Comparison of ENCODE assay signal across 8 mouse cellular contexts in the genomic region with DNA sequence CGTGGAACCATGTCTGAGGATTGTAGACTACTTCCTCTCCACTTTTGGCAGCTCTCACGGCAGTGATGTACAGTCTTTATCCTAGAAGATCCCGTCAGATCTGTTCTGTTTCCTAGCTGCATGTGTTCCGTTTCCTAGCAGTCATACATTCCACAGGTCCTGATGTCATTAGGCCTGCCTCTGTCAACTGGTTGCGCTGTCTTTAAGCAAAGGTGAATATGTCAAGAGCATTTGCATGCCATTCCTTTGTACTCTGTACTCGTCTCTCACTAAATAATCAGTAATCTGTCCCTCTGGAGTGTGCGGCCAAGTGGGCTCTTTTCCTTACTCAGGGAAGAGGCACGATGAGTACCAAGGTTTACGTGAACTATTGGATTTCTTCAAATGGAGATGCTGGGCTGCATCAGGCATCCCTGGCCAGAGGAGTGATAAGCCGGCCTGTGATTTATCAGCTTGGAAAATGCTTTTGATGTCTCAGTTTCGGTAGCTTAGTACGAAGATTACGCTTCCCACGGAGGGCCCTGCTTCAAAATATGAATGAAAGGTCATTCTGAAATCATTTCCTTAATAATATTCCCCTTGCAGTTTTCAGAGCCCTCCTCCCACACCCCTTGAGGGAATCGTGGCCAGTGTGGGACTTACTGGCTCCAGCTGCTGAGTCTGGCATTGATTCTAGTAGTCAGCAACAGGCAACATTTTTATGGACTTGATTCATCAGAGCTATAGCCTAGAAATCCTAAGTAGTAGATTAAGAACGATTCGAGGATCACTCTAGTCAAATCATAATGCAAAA. TPM values are rescaled to one million over a fixed set of nuclear protein-coding genes. Genes with fewer than 3 reads are reported as not detected.
DNase-seq lines count a peak whose midpoint lies in the region; ATAC-seq lines count a peak whose summit lies in the region.

No protein-coding gene starts in this region.

- H3K4me3 ChIP-seq in embryonic facial prominence, embryonic 12.5 days = peak overlapping the region; percentile 21

- H3K27me3 ChIP-seq in embryonic facial prominence, embryonic 12.5 days = no peaks in the 10 kb centered on the region

- intact Hi-C loops in heart, postnatal 36 days (cut with DNase I) = no loop called here

- ATAC-seq in embryonic facial prominence, embryonic 12.5 days (ENCODE audit: insufficient number of reproducible peaks, insufficient read depth, low FRiP score, low TSS enrichment) = no peak
- no peak for ATAC-seq in erythroblast, adult 5-6 weeks (replicated peaks; ENCODE audit: low FRiP score, poor library complexity, severe bottlenecking)

- H3K4me2 ChIP-seq in embryonic facial prominence, embryonic 12.5 days (replicated peaks) = peak overlapping the region; percentile 40

- DNase-seq in adrenal gland, postnatal 10 days = peak; percentile 2
- DNase-seq in adrenal gland, adult 18-20 months (ENCODE audit: low spot score in 2 of 2) = no peak
- DNase-seq in heart, postnatal 36 days = peak; percentile 6 to 25
- peak; percentile 39 for DNase-seq in lung, postnatal 14 days
- DNase-seq in right cerebral cortex, adult 18-20 months = no peak
- no peak for DNase-seq in layer of hippocampus, adult 18-20 months (ENCODE audit: low spot score in 2 of 2)

- no peak overlapping the region for H3K9ac ChIP-seq in embryonic facial prominence, embryonic 12.5 days

- H3K27ac ChIP-seq in embryonic facial prominence, embryonic 12.5 days = no peak overlapping the region

- H3K9me3 ChIP-seq in embryonic facial prominence, embryonic 12.5 days = no peaks in the 10 kb centered on the region

- no peaks in the 10 kb centered on the region for H3K36me3 ChIP-seq in embryonic facial prominence, embryonic 12.5 days

- WGBS in embryonic facial prominence, embryonic 12.5 days = 38% methylated on average over 17 of the region's 17 CpGs

- H3K4me1 ChIP-seq in embryonic facial prominence, embryonic 12.5 days = peaks cover 13% of the 10 kb centered on the region

RNA-seq across cellular contexts. Expression of gene Adgrl3, which starts 4.2 kb away (rescaled TPM):
- 10 to 100 TPM in 1 of 2 experiments, 1 to 10 TPM in 1; 8.8 to 17.0 TPM for total RNA-seq in adrenal gland, postnatal 10 days (2021)
- total RNA-seq in adrenal gland, adult 18-20 months (2021) = 1 to 10 TPM; 5.1 to 5.5 TPM
- 45.5 and 48.7 TPM in 2 replicates for polyA plus RNA-seq in embryonic facial prominence, embryonic 12.5 days (2016; fragmentation: Nextera tagmentation; extraction: Ambion mirVana)
- total RNA-seq in heart, postnatal 36 days (2021) = 1 to 10 TPM; 2.5 to 3.3 TPM
- not detected in 2 replicates for total RNA-seq in erythroblast, adult 5-6 weeks (2015; ENCODE audit: low replicate concordance)
- total RNA-seq in erythroblast, adult 5-6 weeks (2017; ENCODE audit: low replicate concordance) = 0.84 TPM in 1 of 2 replicates, not detected in the other
- total RNA-seq in layer of hippocampus, adult 18-20 months (2021) = 100 to 1,000 TPM; 161 to 176 TPM

Comparison
In these comparisons a context has a peak if more than half of its experiments do, and no peak if none do; other contexts are left out.
1. DNase-seq: peak in adrenal gland, postnatal 10 days (single experiment), heart, postnatal 36 days (2 of 2) and lung, postnatal 14 days (single experiment); none in adrenal gland, adult 18-20 months (0 of 2), right cerebral cortex, adult 18-20 months (single experiment) and layer of hippocampus, adult 18-20 months (0 of 2).
2. RNA of gene Adgrl3, which starts 4.2 kb away (total RNA-seq): 161 to 176 TPM in layer of hippocampus, adult 18-20 months; 8.8 to 17.0 TPM in adrenal gland, postnatal 10 days, 5.1 to 5.5 TPM in adrenal gland, adult 18-20 months, 2.5 to 3.3 TPM in heart, postnatal 36 days and 0.84 TPM in erythroblast, adult 5-6 weeks; every median in the first group is over 4 times any median in the second.